7 mouse cellular contexts compared by ENCODE assay signal in the genomic region with DNA sequence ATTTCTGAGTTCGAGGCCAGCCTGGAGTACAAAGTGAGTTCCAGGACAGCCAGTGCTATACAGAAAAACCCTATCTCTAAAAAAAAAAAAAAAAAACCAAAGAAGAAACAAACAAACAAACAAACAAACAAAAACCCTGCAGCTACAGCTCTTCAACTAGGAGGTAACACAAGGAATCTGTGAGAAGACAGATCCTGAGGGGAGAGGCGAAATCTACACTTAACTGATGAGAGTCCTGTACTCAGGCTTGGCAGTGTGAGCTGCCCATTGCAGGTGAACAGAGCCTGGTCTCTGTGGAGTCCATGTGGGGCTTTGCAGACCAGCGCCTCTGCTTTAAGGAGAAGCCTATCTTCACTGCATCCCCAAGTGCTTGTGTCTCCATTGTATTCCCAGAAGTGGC. TPM values are rescaled to one million over a fixed set of nuclear protein-coding genes. Genes with fewer than 3 reads are reported as not detected.
A peak's percentile ranks its signal among the peaks of the same experiment; 100 is the strongest.
DNase-seq lines count a peak whose midpoint lies in the region; ATAC-seq and TF ChIP-seq lines count a peak whose summit lies in the region.
"Not testable (repeated sequence)": the region's sequence is repeated elsewhere in the genome, so short reads cannot be mapped to it uniquely, and the experiment has no call there.

No protein-coding gene starts in this region.

- not testable (repeated sequence) for TF ChIP-seq CTCF in E14TG2a.4 (conservative IDR thresholded peaks at IDR 0.05; ENCODE audit: low read length); intestine, postnatal 0 days (IDR thresholded peaks at IDR 0.05; ENCODE audit: low read depth)

- peaks cover 18% of the 10 kb centered on the region for H3K4me1 ChIP-seq in E14TG2a.4 (replicated peaks; ENCODE audit: low read depth, low read length)
- not testable (repeated sequence) for H3K4me1 ChIP-seq in forebrain, embryonic 13.5 days; heart, embryonic 15.5 days (replicated peaks); intestine, postnatal 0 days (replicated peaks; ENCODE audit: control insufficient read depth, insufficient read depth, low read length)
- H3K4me1 ChIP-seq in midbrain, embryonic 10.5 days: peaks cover 14% of the 10 kb centered on the region

- not testable (repeated sequence) for H3K36me3 ChIP-seq in E14TG2a.4 (ENCODE audit: insufficient read depth, low read length); forebrain, embryonic 13.5 days (ENCODE audit: poor library complexity, severe bottlenecking); heart, embryonic 15.5 days; intestine, postnatal 0 days (ENCODE audit: control insufficient read depth, insufficient read depth); midbrain, embryonic 10.5 days; splenic B cell, adult 2 months (ENCODE audit: control insufficient read depth, insufficient read depth, low read length, poor library complexity, severe bottlenecking)

- not testable (repeated sequence) for H3K27ac ChIP-seq in forebrain, embryonic 13.5 days; heart, embryonic 15.5 days; intestine, postnatal 0 days (ENCODE audit: low read depth, low read length); midbrain, embryonic 10.5 days (replicated peaks)

- peaks cover 19% of the 10 kb centered on the region for H3K9me3 ChIP-seq in E14TG2a.4 (ENCODE audit: low read length)
- not testable (repeated sequence) for H3K9me3 ChIP-seq in forebrain, embryonic 13.5 days (replicated peaks); heart, embryonic 15.5 days (replicated peaks); intestine, postnatal 0 days (ENCODE audit: control insufficient read depth); midbrain, embryonic 10.5 days (replicated peaks)

- not testable (repeated sequence) for DNase-seq in midbrain, embryonic 10.5 days (ENCODE audit: low spot score)
- DNase-seq in naive thymus-derived CD4-positive, alpha-beta T cell, adult 2 months (ENCODE audit: low read depth): peak; percentile 44
- peak; percentile 24 for DNase-seq in splenic B cell, adult 2 months (ENCODE audit: low read depth, low spot score)

- H3K27me3 ChIP-seq in E14TG2a.4 (ENCODE audit: insufficient read depth, low read length): peaks cover 58% of the 10 kb centered on the region
- H3K27me3 ChIP-seq in forebrain, embryonic 13.5 days: peaks cover 18% of the 10 kb centered on the region
- H3K27me3 ChIP-seq in heart, embryonic 15.5 days: peaks cover 36% of the 10 kb centered on the region
- H3K27me3 ChIP-seq in intestine, postnatal 0 days (replicated peaks; ENCODE audit: control insufficient read depth, insufficient read depth, low read length); splenic B cell, adult 2 months (ENCODE audit: control insufficient read depth, insufficient read depth, low read length, poor library complexity, severe bottlenecking): not testable (repeated sequence)
- peaks cover 35% of the 10 kb centered on the region for H3K27me3 ChIP-seq in midbrain, embryonic 10.5 days (ENCODE audit: low read depth, poor library complexity, severe bottlenecking)

- peak overlapping the region; percentile 80 for H3K4me2 ChIP-seq in forebrain, embryonic 13.5 days
- H3K4me2 ChIP-seq in heart, embryonic 15.5 days: peak overlapping the region; percentile 95; the same call in 1 of the 2 replicates
- peak overlapping the region; percentile 81 for H3K4me2 ChIP-seq in intestine, postnatal 0 days (replicated peaks; ENCODE audit: low read depth)

- not testable (repeated sequence) for ATAC-seq in forebrain, embryonic 13.5 days; heart, embryonic 15.5 days (replicated peaks; ENCODE audit: insufficient number of reproducible peaks, insufficient read depth, low FRiP score, low read depth); intestine, postnatal 0 days

- WGBS in forebrain, embryonic 13.5 days: 86% methylated on average over 3 of the region's 3 CpGs
- 88% methylated on average over 3 of the region's 3 CpGs for WGBS in heart, embryonic 15.5 days
- WGBS in intestine, postnatal 0 days: 74% methylated on average over 1 of the region's 3 CpGs
- WGBS in midbrain, embryonic 10.5 days: 76% methylated on average over 2 of the region's 3 CpGs

- peak overlapping the region; percentile 78 for H3K4me3 ChIP-seq in E14TG2a.4 (replicated peaks; ENCODE audit: low read length)
- H3K4me3 ChIP-seq in forebrain, embryonic 13.5 days; heart, embryonic 15.5 days; intestine, postnatal 0 days (ENCODE audit: low read depth, low read length): not testable (repeated sequence)
- H3K4me3 ChIP-seq in midbrain, embryonic 10.5 days: 0 out of 2 replicates have a peak overlapping the region, but pooled peaks have one; percentile 58

- H3K9ac ChIP-seq in forebrain, embryonic 13.5 days; heart, embryonic 15.5 days; intestine, postnatal 0 days (ENCODE audit: low read depth, low read length): not testable (repeated sequence)

RNA-seq across cellular contexts. Expression of a gene that starts 0.6 kb away (rescaled TPM):
- 2.1 and 2.5 TPM in 2 replicates for polyA plus RNA-seq in forebrain, embryonic 13.5 days (2015; fragmentation: Nextera tagmentation; extraction: Ambion mirVana)
- 0.98 and 4.0 TPM in 2 replicates for polyA plus RNA-seq in heart, embryonic 15.5 days (2015; fragmentation: Nextera tagmentation; extraction: Ambion mirVana)
- 2.7 and 3.6 TPM in 2 replicates for polyA plus RNA-seq in intestine, postnatal 0 days (2015; fragmentation: Nextera tagmentation; extraction: Ambion mirVana)
- polyA plus RNA-seq in midbrain, embryonic 10.5 days (2016; fragmentation: Nextera tagmentation; extraction: Ambion mirVana): 16.0 and 17.5 TPM in 2 replicates

RNA-seq across cellular contexts. Expression of a gene that starts 13.7 kb away (rescaled TPM):
- polyA plus RNA-seq in forebrain, embryonic 13.5 days (2015; fragmentation: Nextera tagmentation; extraction: Ambion mirVana): 0.22 and 0.43 TPM in 2 replicates
- 0.43 and 1.8 TPM in 2 replicates for polyA plus RNA-seq in heart, embryonic 15.5 days (2015; fragmentation: Nextera tagmentation; extraction: Ambion mirVana)
- polyA plus RNA-seq in intestine, postnatal 0 days (2015; fragmentation: Nextera tagmentation; extraction: Ambion mirVana): 2.7 and 2.8 TPM in 2 replicates
- 1.5 and 1.9 TPM in 2 replicates for polyA plus RNA-seq in midbrain, embryonic 10.5 days (2016; fragmentation: Nextera tagmentation; extraction: Ambion mirVana)

RNA-seq across cellular contexts. Expression of a gene that starts 31.5 kb away (rescaled TPM):
- polyA plus RNA-seq in forebrain, embryonic 13.5 days (2015; fragmentation: Nextera tagmentation; extraction: Ambion mirVana): 0.55 TPM in 1 of 2 replicates, not detected in the other
- 0.58 and 2.5 TPM in 2 replicates for polyA plus RNA-seq in heart, embryonic 15.5 days (2015; fragmentation: Nextera tagmentation; extraction: Ambion mirVana)
- polyA plus RNA-seq in intestine, postnatal 0 days (2015; fragmentation: Nextera tagmentation; extraction: Ambion mirVana): 102 and 110 TPM in 2 replicates
- polyA plus RNA-seq in midbrain, embryonic 10.5 days (2016; fragmentation: Nextera tagmentation; extraction: Ambion mirVana): 0.22 and 0.27 TPM in 2 replicates

RNA-seq across cellular contexts. Expression of a gene that starts 59.0 kb away (rescaled TPM):
- polyA plus RNA-seq in forebrain, embryonic 13.5 days (2015; fragmentation: Nextera tagmentation; extraction: Ambion mirVana): 0.89 and 1.2 TPM in 2 replicates
- 2.1 and 5.5 TPM in 2 replicates for polyA plus RNA-seq in heart, embryonic 15.5 days (2015; fragmentation: Nextera tagmentation; extraction: Ambion mirVana)
- polyA plus RNA-seq in intestine, postnatal 0 days (2015; fragmentation: Nextera tagmentation; extraction: Ambion mirVana): 11.9 and 14.0 TPM in 2 replicates
- 2.9 and 3.1 TPM in 2 replicates for polyA plus RNA-seq in midbrain, embryonic 10.5 days (2016; fragmentation: Nextera tagmentation; extraction: Ambion mirVana)

Comparison
In these comparisons a context has a peak if more than half of its experiments do, and no peak if none do; other contexts are left out.
1. RNA of a gene that starts 31.5 kb away (polyA plus RNA-seq): 102 to 110 TPM in intestine, postnatal 0 days; 0.58 to 2.5 TPM in heart, embryonic 15.5 days, 0.22 to 0.27 TPM in midbrain, embryonic 10.5 days and 0.55 TPM in forebrain, embryonic 13.5 days; every median in the first group is over 10 times any median in the second.
2. Peak in every context shown above with its lines, with median percentiles within 50 percentile points of each other: H3K4me2 ChIP-seq.